Mouse (Mus musculus) hindbrain, postnatal 0 days (tissue): ENCODE results near the gene Ppp1r1b. TPM values are rescaled to one million over a fixed set of nuclear protein-coding genes. Genes with fewer than 3 reads are reported as not detected.

Experiments used
- ATAC-seq: fragments of 200-750 bp; cut with Nextera tagmentation; 2 replicates; pipeline ENCODE4 v1.8.0; 2017; ENCODE audit warnings: mild to moderate bottlenecking, moderate TSS enrichment, moderate library complexity
- DNase-seq: peaks from one replicate; pipeline ENCODE4 v3.0.0-alpha.2; 2015; ENCODE audit warnings: low spot score
- H3K27ac ChIP-seq: fragments of 300-500 bp; sonication (generic); 2 replicates; pipeline ENCODE4 v1.5.1; 2014; ENCODE audit warnings: mild to moderate bottlenecking
- H3K27me3 ChIP-seq: fragments of 300-500 bp; sonication (generic); 2 replicates; pipeline ENCODE4 v1.6.1; 2014; ENCODE audit warnings: low read length, mixed read lengths; ENCODE audit not compliant: insufficient read depth
- H3K36me3 ChIP-seq: fragments of 300-500 bp; sonication (generic); 2 replicates; pipeline ENCODE4 v1.6.1; 2014; ENCODE audit warnings: low read length, mixed read lengths; ENCODE audit not compliant: insufficient read depth
- H3K4me1 ChIP-seq: fragments of 300-500 bp; sonication (generic); 2 replicates; pipeline ENCODE4 v1.6.1; 2014; ENCODE audit warnings: antibody characterized with exemption, low read length, mixed read lengths; ENCODE audit not compliant: insufficient read depth
- H3K4me2 ChIP-seq: fragments of 300-500 bp; sonication (generic); 2 replicates; pipeline ENCODE4 v1.6.1; 2014; ENCODE audit warnings: low read depth, mild to moderate bottlenecking, low read length, moderate library complexity, mixed read lengths
- H3K4me3 ChIP-seq: fragments of 300-500 bp; sonication (generic); 2 replicates; pipeline ENCODE4 v1.5.1; 2014; ENCODE audit warnings: low read length
- H3K9ac ChIP-seq: fragments of 300-500 bp; sonication (generic); replicated peaks from 2 replicates; pipeline ENCODE4 v1.6.1; 2014; ENCODE audit warnings: mild to moderate bottlenecking, low read length, moderate library complexity, mixed read lengths
- H3K9me3 ChIP-seq: fragments of 300-500 bp; sonication (generic); 2 replicates; pipeline ENCODE4 v1.6.1; 2016; ENCODE audit warnings: low read length, mixed read lengths
- CTCF ChIP-seq: IDR thresholded peaks from 2 replicates; pipeline ENCODE4 v1.5.1; 2016; ENCODE audit warnings: antibody characterized with exemption, control low read depth, low read depth
- WGBS: fragments of 180-500 bp; shearing (Covaris S2); extraction: QIAGEN DNeasy Blood & Tissue Kit; methylation state at CpG from one replicate; pipeline ENCODE4 v1.1.7; 2014; 5-methylcytosine and 5-hydroxymethylcytosine counted together
- polyA plus RNA-seq: library from polyadenylated mRNA; unstranded; fragments of >200 nt; fragmentation: Nextera tagmentation; extraction: Ambion mirVana; gene quantifications from 2 replicates; pipeline ENCODE4 v1.2.1, GENCODE M21; 2015
- total RNA-seq: library from RNA; depleted of rRNA; stranded (reverse); fragments of >200 nt; gene quantifications from 2 replicates; pipeline ENCODE4 v1.2.3, GENCODE M21; 2014

The Ppp1r1b gene
- total and polyA plus RNA-seq, 2 experiments from 2014 or later: 3.5 to 18.0 TPM

DNA sequence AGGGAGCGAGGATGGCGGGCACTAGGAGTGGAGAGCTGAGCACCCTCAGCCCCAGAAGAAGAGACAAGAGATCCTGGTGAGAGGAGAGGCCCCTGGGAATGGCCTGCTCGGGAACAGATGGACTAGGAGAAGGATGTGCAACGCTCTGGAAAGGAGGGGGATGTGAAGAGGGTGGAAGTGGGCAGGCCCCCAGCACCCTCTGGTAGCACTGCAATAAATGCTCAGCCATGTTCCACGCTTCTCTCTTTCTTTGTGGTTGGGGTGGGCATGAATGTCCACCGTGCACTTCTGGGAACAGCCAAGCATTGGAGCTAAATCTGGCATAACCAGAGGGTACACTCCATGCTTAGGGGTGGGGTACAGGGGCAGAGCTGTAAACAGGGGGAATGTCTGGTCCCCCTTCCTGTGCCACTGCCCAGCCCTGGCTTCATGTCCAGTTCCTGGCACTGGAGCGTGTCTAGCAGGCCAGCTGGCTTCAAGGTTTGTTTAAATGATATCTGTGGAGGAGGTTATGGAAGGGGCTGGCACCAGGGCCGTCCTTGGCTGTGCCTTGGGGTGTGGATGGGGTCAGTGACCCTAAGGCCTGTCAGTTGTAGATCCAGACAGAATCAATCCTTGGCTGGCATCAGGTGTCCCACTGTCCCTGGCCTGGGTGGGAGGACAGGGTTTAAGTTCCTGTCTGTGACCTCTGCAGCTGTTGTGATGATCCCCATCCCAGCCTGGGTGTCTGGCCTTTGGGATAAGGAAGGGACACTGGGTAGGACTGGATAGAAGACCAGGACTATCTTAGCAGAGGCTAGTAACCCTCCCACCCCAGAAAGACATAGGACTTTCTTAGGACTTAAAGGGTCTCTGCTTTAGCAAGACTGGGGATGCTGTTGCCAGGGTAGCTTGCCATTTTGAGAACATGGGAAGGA lies 36.8 kb downstream of the Ppp1r1b start:
- Histone ChIP-seq H3K4me3 (no peak overlapping the region), H3K4me1 (no peaks in the 10 kb centered on the region), H3K9ac (no peak overlapping the region), H3K4me2 (no peak overlapping the region), H3K9me3 (no peaks in the 10 kb centered on the region), H3K36me3 (no peaks in the 10 kb centered on the region), H3K27me3 (peaks cover 5% of the 10 kb centered on the region; the same call in 1 of the 2 replicates), H3K27ac (no peak overlapping the region)
- no peak for DNase-seq
- 51% methylated on average over 8 of the region's 8 CpGs for WGBS
- ATAC-seq: peak; percentile 28; the same call in 1 of the 2 replicates
- TF ChIP-seq CTCF: no peak

DNA sequence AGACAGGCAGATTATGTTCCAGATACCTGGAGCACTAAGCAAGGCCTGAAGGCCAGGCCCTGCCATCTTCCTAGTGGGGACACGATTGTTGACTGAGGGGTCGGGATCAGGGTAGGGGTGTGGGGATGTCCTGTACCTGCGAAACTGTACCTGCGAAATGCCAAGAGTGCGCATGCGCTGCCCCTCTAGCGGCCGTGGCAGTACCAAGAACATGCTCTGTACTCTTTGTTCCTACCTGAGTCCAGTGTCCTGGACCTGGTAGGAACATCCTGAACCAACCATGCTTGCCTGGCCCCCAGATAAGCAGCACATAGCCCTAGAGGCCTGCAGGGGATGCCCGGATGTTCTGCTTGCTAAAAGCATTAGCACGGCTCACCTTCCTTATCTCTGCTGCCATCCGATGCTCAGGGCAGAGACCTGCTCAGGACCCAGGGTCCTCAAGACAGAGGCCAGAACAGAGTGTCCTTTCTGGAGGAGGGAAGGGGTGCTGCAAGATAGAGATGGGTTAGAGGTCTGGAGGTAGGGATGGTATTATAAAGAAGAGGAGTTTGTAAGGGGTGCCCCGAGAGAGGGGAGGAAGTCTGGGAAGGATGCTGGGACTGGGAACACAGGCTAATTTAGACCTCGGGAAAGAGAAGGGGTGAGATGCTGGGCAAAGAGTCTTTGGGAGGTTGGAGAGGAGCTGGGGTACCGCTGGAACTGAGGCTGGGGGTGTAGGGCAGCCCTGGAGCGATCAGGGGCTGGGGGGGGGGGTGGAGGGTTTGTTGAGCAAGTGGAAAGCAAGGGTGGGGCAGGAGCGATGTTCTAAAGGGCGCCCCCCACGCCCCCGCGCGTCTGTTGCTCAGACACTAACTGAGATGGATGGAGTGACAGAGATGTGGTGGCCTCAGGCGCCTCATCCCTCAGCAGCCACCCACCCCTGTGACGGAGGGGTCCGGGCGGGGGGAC lies 37.7 kb downstream of the Ppp1r1b start, which contains the start of gene Pnmt:
Gene Pnmt (plus strand): TSS at position 813 of the 948 bp plus-strand sequence.
- Histone ChIP-seq H3K4me2 (no peak within 1 kb of the TSS), H3K9me3 (no peaks in the 10 kb centered on the region), H3K36me3 (no peaks in the 10 kb centered on the region), H3K4me3 (no peak within 1 kb of the TSS), H3K4me1 (no peaks in the 10 kb centered on the region), H3K9ac (no peak within 1 kb of the TSS), H3K27ac (no peak within 1 kb of the TSS), H3K27me3 (peaks cover 5% of the 10 kb centered on the region; the same call in 1 of the 2 replicates)
- 60% methylated on average over 25 of the region's 25 CpGs for WGBS
- TF ChIP-seq CTCF: no peak
- DNase-seq: no peak
- ATAC-seq: no peak

DNA sequence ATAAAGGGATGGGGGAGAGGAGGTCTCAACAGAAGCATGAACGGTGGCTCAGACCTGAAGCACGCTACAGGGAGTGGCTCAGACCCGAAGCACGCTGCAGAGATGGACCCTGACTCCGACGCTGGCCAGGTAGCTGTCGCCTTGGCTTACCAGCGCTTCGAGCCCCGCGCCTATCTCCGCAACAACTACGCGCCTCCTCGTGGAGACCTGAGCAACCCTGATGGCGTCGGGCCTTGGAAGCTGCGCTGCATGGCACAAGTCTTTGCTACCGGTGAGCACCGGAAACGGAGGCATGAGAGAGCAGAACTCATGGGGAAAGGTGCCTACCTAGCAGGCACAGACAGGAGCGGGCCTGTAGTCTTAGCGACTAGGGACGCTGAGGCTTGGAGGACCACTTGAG lies 38.4 kb downstream of the Ppp1r1b start:
- Histone ChIP-seq H3K4me3 (no peak overlapping the region), H3K4me1 (no peaks in the 10 kb centered on the region), H3K27ac (no peak overlapping the region), H3K9ac (no peak overlapping the region), H3K4me2 (no peak overlapping the region), H3K9me3 (no peaks in the 10 kb centered on the region), H3K27me3 (peaks cover 5% of the 10 kb centered on the region; the same call in 1 of the 2 replicates), H3K36me3 (no peaks in the 10 kb centered on the region)
- WGBS: 21% methylated on average over 24 of the region's 24 CpGs
- no peak for ATAC-seq
- no peak for DNase-seq
- peak; percentile 25; the same call in 1 of the 2 replicates for TF ChIP-seq CTCF

DNA sequence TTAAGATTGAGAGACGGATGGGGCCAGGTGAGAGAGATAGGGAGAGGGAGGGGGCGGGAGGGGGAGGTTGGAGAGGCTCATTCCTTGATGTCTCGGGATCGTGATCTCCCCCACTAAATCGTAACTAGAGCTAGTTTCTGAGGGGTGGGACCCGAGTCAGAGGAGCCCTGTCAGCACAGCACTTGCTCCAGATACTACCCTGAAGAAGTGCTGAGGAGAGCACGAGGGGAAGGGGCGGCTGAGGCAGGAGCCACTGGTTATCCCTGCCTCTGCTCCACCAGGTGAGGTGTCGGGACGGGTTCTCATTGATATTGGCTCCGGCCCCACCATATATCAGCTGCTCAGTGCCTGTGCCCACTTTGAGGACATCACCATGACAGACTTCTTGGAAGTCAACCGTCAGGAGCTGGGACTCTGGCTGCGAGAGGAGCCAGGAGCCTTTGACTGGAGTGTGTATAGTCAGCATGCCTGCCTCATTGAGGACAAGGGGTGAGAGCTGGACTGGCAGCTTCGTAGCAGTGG lies 38.9 kb downstream of the Ppp1r1b start:
- ATAC-seq: no peak
- no peak overlapping the region for H3K9ac ChIP-seq
- 60% methylated on average over 14 of the region's 14 CpGs for WGBS
- DNase-seq: no peak
- H3K4me2 ChIP-seq: no peak overlapping the region
- H3K27ac ChIP-seq: no peak overlapping the region
- TF ChIP-seq CTCF: no peak
- no peaks in the 10 kb centered on the region for H3K4me1 ChIP-seq
- no peaks in the 10 kb centered on the region for H3K9me3 ChIP-seq
- H3K4me3 ChIP-seq: no peak overlapping the region
- H3K36me3 ChIP-seq: no peaks in the 10 kb centered on the region
- peaks cover 5% of the 10 kb centered on the region; the same call in 1 of the 2 replicates for H3K27me3 ChIP-seq

DNA sequence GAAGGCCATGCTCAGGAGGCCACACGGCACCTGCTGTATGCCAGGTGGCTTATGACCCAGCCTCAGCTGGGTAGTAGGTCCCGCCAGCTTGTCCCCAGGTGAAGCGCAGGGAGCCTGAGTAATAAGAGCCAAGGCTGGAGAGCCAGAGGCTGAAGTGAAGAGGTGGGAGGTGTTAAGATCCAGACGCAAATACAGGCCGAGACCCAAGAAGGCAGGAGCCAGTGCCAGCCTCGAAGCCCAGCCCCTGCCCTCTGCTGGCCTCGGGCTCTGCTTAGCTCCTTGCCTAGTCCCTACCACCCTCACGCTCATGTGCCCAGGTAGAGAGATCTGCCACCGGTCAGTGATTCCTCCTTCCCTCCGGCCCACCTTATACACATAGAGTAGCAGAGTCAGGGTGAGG lies 40.1 kb downstream of the Ppp1r1b start:
- Histone ChIP-seq H3K27ac (no peak overlapping the region), H3K9ac (no peak overlapping the region), H3K9me3 (no peaks in the 10 kb centered on the region), H3K4me3 (no peak overlapping the region), H3K36me3 (no peaks in the 10 kb centered on the region), H3K4me2 (no peak overlapping the region), H3K4me1 (no peaks in the 10 kb centered on the region), H3K27me3 (peaks cover 5% of the 10 kb centered on the region; the same call in 1 of the 2 replicates)
- no peak for TF ChIP-seq CTCF
- ATAC-seq: no peak
- DNase-seq: no peak
- 76% methylated on average over 10 of the region's 10 CpGs for WGBS

DNA sequence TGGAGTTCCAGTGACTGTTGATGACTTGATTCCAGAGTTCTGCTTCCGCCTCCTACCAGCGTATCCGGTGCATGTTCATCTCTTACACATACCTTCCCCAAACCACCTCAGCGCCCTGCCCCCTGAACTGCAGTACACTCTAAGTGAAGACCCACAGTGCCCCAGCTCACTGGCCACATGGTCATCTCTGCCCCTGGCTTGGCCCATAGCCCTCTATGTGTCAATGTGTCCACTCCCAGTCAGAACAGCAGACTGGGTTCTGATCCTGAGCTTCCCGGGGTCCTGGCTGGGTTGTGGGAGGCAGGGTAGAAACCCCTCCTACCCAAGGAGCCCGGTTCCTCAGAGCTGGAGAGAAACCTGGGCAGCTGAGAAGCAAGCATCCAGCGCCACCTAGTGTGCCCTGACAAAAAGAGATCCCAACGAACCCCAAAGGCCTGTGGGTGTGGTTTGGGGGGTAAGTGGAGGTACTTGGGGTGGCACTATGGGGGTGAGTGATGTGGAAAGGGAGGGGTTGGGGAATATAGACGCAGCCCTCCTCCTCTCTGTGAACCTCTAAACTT lies 41.1 kb downstream of the Ppp1r1b start:
- Histone ChIP-seq H3K4me1 (no peaks in the 10 kb centered on the region; the same call in 1 of the 2 replicates), H3K27ac (no peak overlapping the region), H3K36me3 (no peaks in the 10 kb centered on the region), H3K9ac (no peak overlapping the region), H3K27me3 (peaks cover 5% of the 10 kb centered on the region; the same call in 1 of the 2 replicates), H3K9me3 (no peaks in the 10 kb centered on the region), H3K4me2 (no peak overlapping the region), H3K4me3 (no peak overlapping the region)
- TF ChIP-seq CTCF: peak; percentile 74
- DNase-seq: peak; percentile 77
- WGBS: 34% methylated on average over 9 of the region's 9 CpGs
- 0 out of 2 replicates have a peak, but pooled peaks have one; percentile 10 for ATAC-seq
